Mouse (Mus musculus): ENCODE results near the gene Mus81.
A peak's percentile ranks its signal among the peaks of the same experiment; 100 is the strongest.

The Mus81 gene

DNA sequence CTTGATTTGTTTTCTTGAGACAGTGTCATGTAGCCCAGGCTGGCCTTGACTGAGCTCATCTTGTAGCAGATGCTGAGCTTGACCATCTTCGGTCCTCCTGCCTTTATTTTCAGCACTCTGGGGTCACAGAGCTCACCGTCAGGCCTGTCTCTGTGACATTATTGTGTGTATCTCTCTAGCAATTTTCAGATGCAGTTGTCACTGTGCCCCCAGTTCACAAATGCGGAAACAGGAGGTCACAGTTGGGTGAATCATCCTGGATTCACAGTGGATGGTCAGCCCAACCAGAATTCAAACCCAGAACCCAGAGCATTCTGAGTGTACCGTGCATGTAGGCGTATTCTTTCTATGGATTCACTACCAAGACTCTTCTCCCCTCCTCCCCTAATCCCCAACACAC lies 42.5 kb downstream of the Mus81 start:
- no peak for DNase-seq (ENCODE audit: extremely low spot score, low spot score)

DNA sequence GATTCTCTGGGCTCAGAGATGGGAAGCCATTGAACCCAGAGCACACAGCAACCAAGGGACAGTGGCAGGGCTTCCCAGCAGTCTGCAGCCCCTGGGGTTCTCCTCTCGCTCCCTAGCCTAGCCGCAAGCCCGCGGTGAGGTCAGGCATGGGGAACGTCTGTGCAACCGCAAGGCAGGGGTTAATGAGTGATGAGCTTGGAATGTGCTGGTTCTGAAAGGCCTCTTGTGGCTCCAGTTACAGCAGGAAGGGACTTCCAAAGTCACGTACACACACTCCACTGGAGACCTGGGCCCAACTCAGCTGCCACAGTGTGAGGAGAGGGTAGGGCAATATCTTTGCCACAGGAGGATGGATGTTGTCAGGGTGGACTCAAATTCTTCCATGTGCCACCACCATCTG lies 43.2 kb downstream of the Mus81 start:
- DNase-seq (ENCODE audit: extremely low spot score, low spot score), result no peak

DNA sequence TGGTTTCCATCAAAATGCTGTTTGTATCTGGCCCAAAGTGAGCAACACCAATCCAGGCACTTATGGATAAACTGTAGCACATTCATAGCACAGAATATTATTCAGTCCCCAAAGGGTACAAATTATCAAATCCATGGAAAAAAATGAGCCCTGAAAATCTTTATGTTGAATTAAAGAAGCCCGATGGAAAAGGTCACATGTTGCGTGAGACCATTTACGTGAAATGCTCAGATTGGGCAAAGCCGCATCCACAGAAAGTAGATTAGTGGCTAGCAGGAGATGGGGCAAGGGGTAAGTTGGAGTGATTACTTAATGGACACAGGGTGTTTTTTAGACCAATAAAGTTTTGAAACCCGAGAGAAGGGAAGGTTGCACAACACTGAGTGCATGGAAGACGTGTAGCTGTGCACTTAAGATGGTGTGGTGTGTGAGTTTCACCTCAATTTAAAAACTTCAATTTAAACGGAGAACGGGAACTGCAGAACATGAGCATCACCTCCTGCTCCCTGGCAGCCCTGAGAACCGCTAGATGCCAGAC lies 43.8 kb downstream of the Mus81 start:
- DNase-seq (ENCODE audit: extremely low spot score, low spot score), result no peak

DNA sequence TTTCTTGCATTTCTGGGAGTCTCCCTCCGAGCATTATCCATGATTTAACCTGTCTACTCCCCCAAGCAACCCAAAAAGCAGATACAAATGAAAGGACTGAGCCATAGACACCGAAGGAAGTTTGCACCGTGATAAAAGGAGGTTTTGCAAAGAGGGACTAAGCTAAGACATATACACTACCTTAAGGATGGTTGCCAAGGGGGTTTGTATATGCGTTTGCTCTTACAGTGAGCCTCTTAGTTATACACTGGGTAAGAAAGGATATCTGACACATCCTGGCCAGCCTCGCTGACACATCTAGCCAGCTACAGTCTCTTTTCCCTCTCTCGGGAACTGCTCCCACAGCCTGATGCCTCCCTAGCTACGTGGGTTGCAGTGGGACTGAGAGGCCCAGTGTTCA lies 54.3 kb downstream of the Mus81 start:
- DNase-seq (ENCODE audit: extremely low spot score, low spot score), result no peak

DNA sequence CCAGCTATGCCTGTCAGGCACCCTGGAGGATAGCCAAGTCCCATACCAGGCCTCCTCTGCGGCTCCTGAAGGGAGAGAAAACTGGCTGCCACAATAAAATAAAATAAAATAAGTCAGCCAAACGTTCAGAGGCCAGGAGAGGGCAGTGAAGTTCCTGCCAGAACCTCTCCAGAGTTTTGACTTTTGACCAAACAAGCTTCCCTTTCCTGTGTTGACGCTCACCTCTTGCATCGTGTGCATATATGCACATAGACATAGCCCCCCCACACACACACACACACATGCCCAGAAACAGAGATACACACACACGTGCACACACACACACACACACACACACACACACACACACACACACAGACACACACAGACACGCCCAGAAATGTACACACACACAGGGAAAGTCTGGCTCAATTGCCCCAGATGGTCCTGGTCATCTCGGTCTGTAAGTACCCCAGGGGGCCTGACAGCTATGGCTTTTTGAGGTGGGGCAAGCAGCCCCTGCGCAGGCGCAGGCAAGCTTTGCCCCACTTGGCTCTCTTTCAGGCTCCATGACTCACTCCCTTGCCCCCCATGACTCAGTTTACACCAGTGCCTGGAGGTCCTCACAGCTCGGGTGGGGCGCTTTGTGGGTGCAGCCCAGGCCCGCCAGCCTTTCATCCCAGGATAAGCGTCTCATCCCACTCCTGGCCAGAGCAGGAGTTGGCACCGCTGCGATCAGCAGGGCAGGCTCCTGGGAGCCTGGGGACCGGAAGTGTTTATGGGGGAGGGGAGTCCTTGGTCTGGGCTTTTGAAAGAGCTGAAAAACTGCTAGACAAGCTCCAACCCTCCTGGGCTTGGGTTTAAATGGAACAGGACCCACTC lies 55.0 kb downstream of the Mus81 start:
- DNase-seq (ENCODE audit: extremely low spot score, low spot score), result peak; percentile 39
